Mouse (Mus musculus): ENCODE results near the gene BC051019. TPM values are rescaled to one million over a fixed set of nuclear protein-coding genes. Genes with fewer than 3 reads are reported as not detected.
A peak's percentile ranks its signal among the peaks of the same experiment; 100 is the strongest.

BC051019 gene
- polyA plus RNA-seq, 1 experiment from 2014 or later = 1.00 TPM

GRCm38 (mm10) chr7:109751427-109752007 is 27.9 kb upstream of the BC051019 start:
- H3K4me1 ChIP-seq (ENCODE audit: control insufficient read depth, insufficient read depth, low read length) = peaks cover 14% of the 10 kb centered on the region
- peak overlapping the region; percentile 87 for H3K4me2 ChIP-seq (ENCODE audit: low read depth, low read length)
- H3K27me3 ChIP-seq (ENCODE audit: control insufficient read depth, insufficient read depth, low read length) = no peaks in the 10 kb centered on the region
- 2% methylated on average over 13 of the region's 13 CpGs for WGBS
- H3K27ac ChIP-seq (ENCODE audit: low read length) = peak overlapping the region; percentile 75
- peaks cover under 1% of the 10 kb centered on the region; the same call in 1 of the 2 replicates for H3K36me3 ChIP-seq (ENCODE audit: control insufficient read depth, insufficient read depth)
- ATAC-seq (replicated peaks; ENCODE audit: extremely low read depth, insufficient read depth, low FRiP score) = no peak; the same call in 1 of the 2 replicates
- no peaks in the 10 kb centered on the region for H3K9me3 ChIP-seq (replicated peaks; ENCODE audit: control insufficient read depth, low read length)
- peak overlapping the region; percentile 82 for H3K9ac ChIP-seq (ENCODE audit: low read length)
- H3K4me3 ChIP-seq (ENCODE audit: low read length) = peak overlapping the region; percentile 69

- WGBS = 49% methylated on average over 1 of the region's 1 CpGs
- Histone ChIP-seq H3K4me2 (ENCODE audit: low read depth, low read length) (no peak overlapping the region), H3K4me1 (ENCODE audit: control insufficient read depth, insufficient read depth, low read length) (peaks cover 9% of the 10 kb centered on the region), H3K27ac (ENCODE audit: low read length) (no peak overlapping the region), H3K9ac (ENCODE audit: low read length) (no peak overlapping the region), H3K4me3 (ENCODE audit: low read length) (no peak overlapping the region), H3K36me3 (ENCODE audit: control insufficient read depth, insufficient read depth) (peaks cover 22% of the 10 kb centered on the region), H3K9me3 (replicated peaks; ENCODE audit: control insufficient read depth, low read length) (no peaks in the 10 kb centered on the region), H3K27me3 (ENCODE audit: control insufficient read depth, insufficient read depth, low read length) (no peaks in the 10 kb centered on the region)
- ATAC-seq (replicated peaks; ENCODE audit: extremely low read depth, insufficient read depth, low FRiP score) = no peak
These were observed 24.1 kb upstream of the BC051019 start for GRCm38 (mm10) chr7:109747747-109748146.

- WGBS = 82% methylated on average over 4 of the region's 4 CpGs
- H3K36me3 ChIP-seq (ENCODE audit: control insufficient read depth, insufficient read depth) = peaks cover 43% of the 10 kb centered on the region
These were observed 18.1 kb upstream of the BC051019 start for GRCm38 (mm10) chr7:109741703-109742102.

GRCm38 (mm10) chr7:109741060-109741459 is 17.4 kb upstream of the BC051019 start:
- ATAC-seq (replicated peaks; ENCODE audit: extremely low read depth, insufficient read depth, low FRiP score) = no peak
- WGBS = 96% methylated on average over 1 of the region's 1 CpGs
- H3K36me3 ChIP-seq (ENCODE audit: control insufficient read depth, insufficient read depth) = peaks cover 47% of the 10 kb centered on the region
- no peak overlapping the region for H3K4me2 ChIP-seq (ENCODE audit: low read depth, low read length)
- no peaks in the 10 kb centered on the region for H3K4me1 ChIP-seq (ENCODE audit: control insufficient read depth, insufficient read depth, low read length)
- H3K27ac ChIP-seq (ENCODE audit: low read length) = no peak overlapping the region
- H3K9me3 ChIP-seq (replicated peaks; ENCODE audit: control insufficient read depth, low read length) = no peaks in the 10 kb centered on the region
- H3K4me3 ChIP-seq (ENCODE audit: low read length) = no peak overlapping the region
- H3K27me3 ChIP-seq (ENCODE audit: control insufficient read depth, insufficient read depth, low read length) = no peaks in the 10 kb centered on the region
- H3K9ac ChIP-seq (ENCODE audit: low read length) = no peak overlapping the region

More at GRCm38 (mm10) chr7:109741703-109742102, 18.1 kb upstream of the BC051019 start:
- H3K4me1 ChIP-seq (ENCODE audit: control insufficient read depth, insufficient read depth, low read length) = no peaks in the 10 kb centered on the region
- ATAC-seq (replicated peaks; ENCODE audit: extremely low read depth, insufficient read depth, low FRiP score) = no peak
- H3K4me3 ChIP-seq (ENCODE audit: low read length) = no peak overlapping the region
- H3K9ac ChIP-seq (ENCODE audit: low read length) = no peak overlapping the region
- H3K4me2 ChIP-seq (ENCODE audit: low read depth, low read length) = no peak overlapping the region
- H3K9me3 ChIP-seq (replicated peaks; ENCODE audit: control insufficient read depth, low read length) = no peaks in the 10 kb centered on the region
- H3K27ac ChIP-seq (ENCODE audit: low read length) = no peak overlapping the region
- no peaks in the 10 kb centered on the region for H3K27me3 ChIP-seq (ENCODE audit: control insufficient read depth, insufficient read depth, low read length)

- Histone ChIP-seq H3K9me3 (replicated peaks; ENCODE audit: control insufficient read depth, low read length) (no peaks in the 10 kb centered on the region), H3K4me1 (ENCODE audit: control insufficient read depth, insufficient read depth, low read length) (no peaks in the 10 kb centered on the region), H3K4me2 (ENCODE audit: low read depth, low read length) (no peak overlapping the region), H3K36me3 (ENCODE audit: control insufficient read depth, insufficient read depth) (peaks cover 50% of the 10 kb centered on the region), H3K9ac (ENCODE audit: low read length) (no peak overlapping the region), H3K27ac (ENCODE audit: low read length) (no peak overlapping the region), H3K27me3 (ENCODE audit: control insufficient read depth, insufficient read depth, low read length) (no peaks in the 10 kb centered on the region), H3K4me3 (ENCODE audit: low read length) (no peak overlapping the region)
- no peak for ATAC-seq (replicated peaks; ENCODE audit: extremely low read depth, insufficient read depth, low FRiP score)
- 56% methylated on average over 5 of the region's 5 CpGs for WGBS
These were observed 16.2 kb upstream of the BC051019 start for GRCm38 (mm10) chr7:109739822-109740370.

- no peaks in the 10 kb centered on the region; the same call in 1 of the 2 replicates for H3K4me1 ChIP-seq (ENCODE audit: control insufficient read depth, insufficient read depth, low read length)
- H3K36me3 ChIP-seq (ENCODE audit: control insufficient read depth, insufficient read depth) = peaks cover 22% of the 10 kb centered on the region
- 79% methylated on average over 4 of the region's 4 CpGs for WGBS
- H3K27me3 ChIP-seq (ENCODE audit: control insufficient read depth, insufficient read depth, low read length) = no peaks in the 10 kb centered on the region
- no peak overlapping the region for H3K4me2 ChIP-seq (ENCODE audit: low read depth, low read length)
- H3K9ac ChIP-seq (ENCODE audit: low read length) = no peak overlapping the region
- no peak for ATAC-seq (replicated peaks; ENCODE audit: extremely low read depth, insufficient read depth, low FRiP score)
- H3K9me3 ChIP-seq (replicated peaks; ENCODE audit: control insufficient read depth, low read length) = no peaks in the 10 kb centered on the region
- no peak overlapping the region for H3K4me3 ChIP-seq (ENCODE audit: low read length)
- H3K27ac ChIP-seq (ENCODE audit: low read length) = no peak overlapping the region
These were observed 11.2 kb upstream of the BC051019 start for GRCm38 (mm10) chr7:109734806-109735205.

- Histone ChIP-seq H3K9me3 (replicated peaks; ENCODE audit: control insufficient read depth, low read length) (no peaks in the 10 kb centered on the region), H3K4me1 (ENCODE audit: control insufficient read depth, insufficient read depth, low read length) (peaks cover 2% of the 10 kb centered on the region; the same call in 1 of the 2 replicates), H3K4me2 (ENCODE audit: low read depth, low read length) (no peak within 1 kb of the TSS), H3K27ac (ENCODE audit: low read length) (no peak within 1 kb of the TSS), H3K9ac (ENCODE audit: low read length) (no peak within 1 kb of the TSS), H3K27me3 (ENCODE audit: control insufficient read depth, insufficient read depth, low read length) (no peaks in the 10 kb centered on the region), H3K36me3 (ENCODE audit: control insufficient read depth, insufficient read depth) (peaks cover 17% of the 10 kb centered on the region), H3K4me3 (ENCODE audit: low read length) (no peak within 1 kb of the TSS)
- WGBS = 91% methylated on average over 5 of the region's 5 CpGs
- ATAC-seq (replicated peaks; ENCODE audit: extremely low read depth, insufficient read depth, low FRiP score) = no peak
These were observed 8.0 kb upstream of the BC051019 start, which contains the start of gene Ascl3 for GRCm38 (mm10) chr7:109731626-109732025. Gene Ascl3 (minus strand): TSS chr7:109731726.

- H3K27ac ChIP-seq (ENCODE audit: low read length) = no peak overlapping the region
- H3K4me1 ChIP-seq (ENCODE audit: control insufficient read depth, insufficient read depth, low read length) = no peaks in the 10 kb centered on the region
- no peak overlapping the region for H3K4me3 ChIP-seq (ENCODE audit: low read length)
- no peak overlapping the region for H3K4me2 ChIP-seq (ENCODE audit: low read depth, low read length)
- no peaks in the 10 kb centered on the region for H3K36me3 ChIP-seq (ENCODE audit: control insufficient read depth, insufficient read depth)
- 93% methylated on average over 8 of the region's 8 CpGs for WGBS
- ATAC-seq (replicated peaks; ENCODE audit: extremely low read depth, insufficient read depth, low FRiP score) = no peak
- no peak overlapping the region for H3K9ac ChIP-seq (ENCODE audit: low read length)
- H3K9me3 ChIP-seq (replicated peaks; ENCODE audit: control insufficient read depth, low read length) = peaks cover 3% of the 10 kb centered on the region
- H3K27me3 ChIP-seq (ENCODE audit: control insufficient read depth, insufficient read depth, low read length) = no peaks in the 10 kb centered on the region
These were observed 536 bp downstream of the BC051019 start for GRCm38 (mm10) chr7:109723114-109723513.

GRCm38 (mm10) chr7:109722618-109723017 is 1.0 kb downstream of the BC051019 start:
- no peaks in the 10 kb centered on the region for H3K27me3 ChIP-seq (ENCODE audit: control insufficient read depth, insufficient read depth, low read length)
- no peak overlapping the region for H3K4me2 ChIP-seq (ENCODE audit: low read depth, low read length)
- WGBS = 99% methylated on average over 2 of the region's 2 CpGs
- no peaks in the 10 kb centered on the region for H3K4me1 ChIP-seq (ENCODE audit: control insufficient read depth, insufficient read depth, low read length)
- H3K4me3 ChIP-seq (ENCODE audit: low read length) = no peak overlapping the region
- no peak overlapping the region for H3K27ac ChIP-seq (ENCODE audit: low read length)
- ATAC-seq (replicated peaks; ENCODE audit: extremely low read depth, insufficient read depth, low FRiP score) = no peak
- no peaks in the 10 kb centered on the region for H3K36me3 ChIP-seq (ENCODE audit: control insufficient read depth, insufficient read depth)
- no peak overlapping the region for H3K9ac ChIP-seq (ENCODE audit: low read length)
- H3K9me3 ChIP-seq (replicated peaks; ENCODE audit: control insufficient read depth, low read length) = peaks cover 3% of the 10 kb centered on the region

All from heart, embryonic 16.5 days (tissue).